Mouse (Mus musculus): ENCODE measurements around the gene Rbms1. TPM values are rescaled to one million over a fixed set of nuclear protein-coding genes. Genes with fewer than 3 reads are reported as not detected.

Rbms1 gene
- total RNA-seq, 4 experiments from 2014 or later, result 12.5 to 16.6 (median 13.3) TPM

DNA sequence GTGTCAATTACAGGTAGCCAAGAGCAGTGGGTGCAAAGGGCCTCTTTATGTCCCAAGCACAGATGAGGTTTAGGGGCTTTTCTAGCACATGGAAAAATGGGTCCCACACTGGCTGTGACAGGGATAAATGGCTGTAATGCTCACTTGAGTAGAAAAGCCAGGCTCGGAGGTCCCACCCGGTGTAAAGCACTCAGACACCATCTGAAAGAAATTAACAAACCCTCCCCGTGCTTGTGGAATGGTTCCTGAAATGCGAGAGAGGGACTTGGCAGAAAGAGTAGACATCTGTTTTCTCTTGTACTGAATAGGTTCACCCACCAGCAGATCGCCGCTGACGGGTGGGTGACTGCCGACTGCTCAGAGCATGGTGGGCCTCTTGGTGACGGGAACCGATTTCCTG is 176.7 kb downstream of the Rbms1 start:
- DNase-seq (ENCODE audit: low spot score in 2 of 2), result peak in 1 of 2 experiments; percentile 7

DNA sequence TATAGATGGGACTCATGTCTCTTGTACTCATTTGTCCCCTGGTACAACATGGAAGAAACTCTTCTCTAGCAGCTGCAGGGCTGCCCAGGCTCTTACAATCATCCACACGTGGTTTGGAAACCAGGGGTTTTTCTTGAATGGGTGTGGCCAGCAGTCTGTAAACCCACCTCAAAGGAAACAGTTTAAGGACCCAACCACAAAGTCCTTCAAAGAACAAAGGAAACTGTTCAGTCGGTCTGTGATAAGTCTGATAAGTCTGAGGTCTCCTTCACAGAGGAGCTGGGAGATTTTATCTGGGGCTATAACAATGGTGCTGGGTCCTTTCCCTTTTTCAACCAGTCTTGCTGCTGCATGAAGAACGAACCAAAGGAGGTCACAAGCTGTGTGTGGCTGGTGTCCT is 188.5 kb downstream of the Rbms1 start:
- no peak for DNase-seq (ENCODE audit: low spot score in 2 of 2)

DNA sequence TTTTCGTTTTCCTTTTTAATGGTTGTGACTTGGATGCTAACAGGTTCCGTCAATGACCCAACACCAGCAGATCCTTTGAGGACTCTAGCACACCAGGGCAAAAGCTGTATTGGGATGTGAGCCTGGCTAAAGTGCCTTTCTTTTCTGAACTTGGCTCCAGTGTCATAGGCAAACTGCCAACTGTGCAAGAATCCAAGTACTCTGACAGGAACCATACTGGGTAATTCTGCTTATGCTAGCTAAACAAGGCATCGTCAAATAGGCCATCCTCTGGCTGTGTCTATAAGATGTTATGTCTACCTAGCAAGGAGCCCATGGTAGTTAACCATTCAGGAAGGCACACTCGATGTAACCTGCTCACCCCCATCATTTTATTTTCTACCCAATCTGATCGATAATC is 189.4 kb downstream of the Rbms1 start:
- DNase-seq (ENCODE audit: low spot score in 2 of 2), result no peak

DNA sequence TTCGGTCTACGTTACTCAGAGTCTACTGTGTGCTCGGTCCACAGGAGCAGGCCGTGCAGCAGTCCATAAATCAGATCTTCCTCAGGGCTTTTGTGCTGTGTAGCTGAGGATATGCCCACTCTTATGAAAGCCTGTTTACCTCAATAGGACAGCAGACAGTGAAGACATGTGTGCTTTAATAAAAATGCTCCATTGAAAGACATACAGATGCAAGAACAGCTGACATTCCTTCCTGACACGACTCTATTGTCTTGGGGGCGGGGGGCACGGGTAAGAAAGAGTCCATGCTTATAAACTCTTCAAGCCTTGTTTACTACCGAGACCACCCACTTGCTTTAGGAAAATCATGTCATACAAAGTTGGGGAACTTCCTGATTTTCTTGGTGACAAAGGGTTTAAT is 196.6 kb downstream of the Rbms1 start:
- DNase-seq (ENCODE audit: low spot score in 2 of 2), result no peak

DNA sequence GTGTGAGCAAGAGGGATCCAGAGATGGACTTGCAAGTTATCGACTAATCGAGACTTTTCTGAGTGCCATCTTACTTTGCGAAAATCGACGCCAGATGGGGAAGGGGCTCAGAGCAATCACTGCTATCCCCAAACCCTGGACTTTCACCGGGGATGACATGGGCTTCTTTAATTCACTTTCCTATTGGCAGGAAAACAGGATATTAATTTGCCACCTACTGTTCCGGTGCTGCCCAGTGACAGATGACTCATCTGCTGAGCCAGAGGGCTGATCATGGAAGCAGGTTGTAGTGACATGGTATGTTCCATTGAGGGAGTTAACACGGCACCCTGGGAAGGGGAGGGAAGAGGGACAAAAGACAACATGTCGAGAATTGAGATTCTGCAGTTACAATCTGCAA is 206.8 kb downstream of the Rbms1 start:
- no peak for DNase-seq (ENCODE audit: low spot score in 2 of 2)

DNA sequence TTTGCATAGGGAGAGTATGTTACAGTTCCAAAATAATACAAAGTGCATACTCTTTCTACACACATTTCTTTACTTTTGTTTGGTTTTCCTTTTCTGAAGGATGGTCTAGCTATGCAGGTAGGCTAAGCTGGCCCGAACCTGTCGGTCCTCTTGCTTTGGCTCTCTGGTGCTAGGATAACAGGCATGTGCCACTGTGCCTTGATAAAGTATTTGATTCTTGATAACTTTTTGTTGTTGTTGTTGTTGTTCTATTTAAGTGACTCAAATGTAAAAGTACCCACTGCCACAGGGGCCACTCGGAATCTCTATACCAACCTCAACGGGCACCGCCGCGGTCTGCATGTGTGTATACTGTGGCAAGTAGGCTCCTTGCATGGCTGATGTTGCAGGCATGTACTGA is 207.9 kb downstream of the Rbms1 start:
- no peak for DNase-seq (ENCODE audit: low spot score in 2 of 2)

DNA sequence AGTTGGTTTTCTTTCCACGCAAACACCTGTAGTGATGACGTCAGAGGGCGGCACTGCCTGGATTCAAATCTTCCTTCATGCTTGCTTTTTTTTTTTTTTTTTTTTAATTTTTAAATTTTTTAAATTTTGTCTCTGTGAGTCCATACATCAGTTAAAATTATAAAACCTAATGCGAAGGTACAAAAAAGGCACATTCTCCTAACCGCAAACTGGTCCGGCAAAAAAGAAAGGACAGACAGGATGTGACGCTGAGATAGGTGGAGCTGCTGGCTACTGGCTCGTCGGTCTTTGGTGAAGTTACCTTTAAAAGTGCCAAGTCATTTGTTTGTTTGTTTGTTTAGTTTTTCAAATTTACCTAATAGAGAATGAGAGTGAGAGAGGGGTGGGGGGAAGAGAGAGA is 211.7 kb downstream of the Rbms1 start:
- no peak for DNase-seq (ENCODE audit: low spot score in 2 of 2)

DNA sequence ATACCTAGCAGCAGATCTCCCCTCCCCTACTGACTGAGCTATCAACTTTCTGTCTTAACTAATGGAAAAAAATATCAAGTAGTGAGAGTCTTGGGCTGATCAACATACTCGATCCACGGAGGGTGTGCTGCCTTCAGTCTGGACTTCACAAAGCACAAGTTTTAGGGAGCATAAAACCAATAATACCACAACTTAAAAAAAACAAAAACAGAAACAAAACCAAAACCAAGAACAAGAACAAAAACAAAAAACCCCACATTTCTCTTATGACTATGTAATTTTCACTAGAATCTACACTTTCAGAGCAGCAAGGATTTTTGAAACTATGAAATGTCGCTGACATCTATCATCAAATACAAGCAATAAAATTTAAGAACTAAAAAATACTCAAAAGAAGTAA is 212.4 kb downstream of the Rbms1 start:
- DNase-seq (ENCODE audit: low spot score in 2 of 2), result no peak

DNA sequence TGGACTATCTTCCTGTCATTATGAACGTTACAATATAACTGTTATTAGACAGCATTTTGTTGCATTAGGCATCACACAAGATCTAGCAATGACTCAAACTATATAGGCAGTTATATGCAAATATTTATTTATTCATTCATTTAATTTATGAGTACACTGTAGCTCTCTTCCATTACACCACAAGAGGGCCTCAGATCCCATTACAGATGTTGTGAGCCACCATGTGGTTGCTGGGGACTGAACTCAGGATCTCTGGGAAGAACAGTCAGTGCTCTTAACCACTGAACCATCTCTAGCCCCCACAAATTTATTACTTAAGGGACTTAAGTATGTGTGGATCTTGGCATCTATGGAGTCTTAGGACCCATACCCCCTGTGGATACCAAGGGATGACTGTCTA is 214.4 kb downstream of the Rbms1 start:
- no peak for DNase-seq (ENCODE audit: low spot score in 2 of 2)

DNA sequence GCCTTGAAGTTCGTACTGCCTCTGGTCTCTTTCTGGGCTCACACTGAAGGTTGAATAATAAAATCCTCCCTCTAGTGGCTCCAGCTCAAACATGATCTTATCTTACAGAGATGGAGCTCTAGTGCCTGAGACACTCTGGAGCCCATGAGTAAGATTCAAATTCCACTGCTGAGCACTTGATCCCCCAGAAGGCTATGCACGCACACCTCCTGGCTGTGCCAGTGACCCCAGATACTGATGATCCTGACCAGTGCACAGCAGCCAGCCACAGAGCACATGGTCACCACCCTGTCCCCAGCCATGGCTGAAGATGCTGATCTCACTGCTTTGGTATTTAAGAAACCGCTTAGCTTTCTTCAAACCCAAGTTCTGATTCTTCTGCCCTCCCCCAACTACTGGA is 215.4 kb downstream of the Rbms1 start:
- DNase-seq (ENCODE audit: low spot score in 2 of 2), result no peak

DNA sequence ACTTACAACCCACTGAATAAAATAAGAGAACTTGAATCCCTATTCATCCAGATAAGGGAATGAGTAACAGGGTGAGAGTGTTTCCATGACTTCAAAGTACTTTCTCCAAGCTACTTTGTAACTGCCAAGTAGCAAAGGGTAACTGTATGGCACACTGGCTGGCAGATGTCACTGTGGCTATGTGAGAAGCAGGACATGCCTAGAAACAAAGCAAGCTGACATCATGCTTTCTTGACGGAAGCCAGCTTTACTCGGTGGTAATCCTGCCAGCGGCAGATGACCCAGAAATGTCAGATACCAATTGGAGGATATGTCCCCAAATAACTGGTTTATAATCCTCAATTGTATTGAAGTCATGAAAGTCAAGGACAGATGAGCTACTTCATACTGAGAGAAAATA is 218.3 kb downstream of the Rbms1 start:
- DNase-seq (ENCODE audit: low spot score in 2 of 2), result no peak

DNA sequence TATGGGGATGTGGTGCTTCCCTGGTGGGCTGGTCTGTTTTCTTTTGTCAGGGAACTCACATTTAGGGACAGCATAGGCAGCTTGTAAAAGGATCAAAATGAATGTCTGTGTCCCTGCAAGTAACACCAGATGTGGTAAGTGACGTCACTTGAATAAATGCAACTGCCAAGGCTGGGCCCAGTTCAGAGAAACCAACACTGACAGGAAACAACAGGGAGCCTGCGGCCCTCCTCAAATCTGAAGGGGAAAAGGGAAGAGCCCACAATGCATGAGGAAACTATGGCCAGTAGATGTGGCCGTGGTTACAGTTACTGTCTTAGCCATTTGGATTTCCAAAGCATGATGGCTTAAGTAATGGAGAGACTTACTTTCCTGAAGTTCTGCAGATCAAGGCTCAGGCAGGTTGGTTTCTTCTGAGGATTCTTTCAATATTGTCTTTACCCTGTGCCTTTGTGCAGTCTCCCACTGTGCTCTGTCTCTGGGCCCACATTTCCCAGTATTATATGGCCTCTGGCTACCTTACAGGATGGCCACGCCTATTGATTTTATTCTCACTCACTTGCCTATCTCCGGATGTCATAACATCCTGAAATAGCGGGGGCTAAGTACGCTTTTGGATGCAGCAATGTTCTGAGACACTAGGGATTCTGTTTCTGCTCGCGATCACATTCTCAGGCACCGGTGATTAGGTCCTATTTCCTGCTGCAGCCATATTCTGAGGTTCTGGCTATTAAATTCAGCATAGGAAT is 223.4 kb downstream of the Rbms1 start:
- no peak for DNase-seq (ENCODE audit: low spot score in 2 of 2)

DNA sequence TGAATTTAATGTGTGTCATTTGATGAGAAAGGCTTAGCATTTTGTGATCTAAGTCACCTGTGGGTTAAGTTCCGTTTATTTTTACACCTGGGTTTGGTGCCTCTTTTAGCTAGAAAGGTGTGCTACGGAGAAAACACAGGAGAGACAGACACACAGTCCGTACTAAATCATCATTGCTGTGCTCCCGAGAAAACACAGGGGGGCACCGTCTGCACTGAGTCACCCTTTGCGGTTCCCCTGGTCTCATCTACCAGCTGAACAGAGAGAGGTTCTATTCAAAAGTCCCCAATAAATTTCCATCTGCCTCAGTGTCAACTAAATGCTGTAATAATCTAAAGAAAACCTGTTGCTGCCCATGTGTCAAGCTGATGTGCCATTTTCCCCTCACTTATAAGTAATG is 232.1 kb downstream of the Rbms1 start:
- DNase-seq (ENCODE audit: low spot score in 2 of 2), result no peak

DNA sequence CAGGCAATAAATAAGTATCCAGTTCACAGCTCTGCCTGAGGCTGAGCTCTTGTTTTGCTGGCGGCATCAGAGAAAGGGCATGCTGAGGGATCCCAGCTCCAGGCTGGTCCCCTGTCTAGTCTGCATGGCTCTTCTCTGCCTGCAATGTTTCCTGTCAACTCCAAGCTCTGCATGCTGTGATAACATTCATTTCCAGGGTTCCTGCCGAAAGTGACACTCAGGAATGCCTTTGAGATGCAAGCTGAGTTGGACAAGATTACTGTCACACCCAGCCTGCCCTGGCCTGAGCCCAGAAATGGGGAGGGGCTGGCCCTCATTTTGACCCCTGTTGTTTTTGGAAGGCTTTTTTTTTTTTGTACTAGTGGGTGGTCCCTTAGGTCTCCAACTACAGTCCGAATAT is 233.0 kb downstream of the Rbms1 start:
- DNase-seq (ENCODE audit: low spot score in 2 of 2), result no peak

DNA sequence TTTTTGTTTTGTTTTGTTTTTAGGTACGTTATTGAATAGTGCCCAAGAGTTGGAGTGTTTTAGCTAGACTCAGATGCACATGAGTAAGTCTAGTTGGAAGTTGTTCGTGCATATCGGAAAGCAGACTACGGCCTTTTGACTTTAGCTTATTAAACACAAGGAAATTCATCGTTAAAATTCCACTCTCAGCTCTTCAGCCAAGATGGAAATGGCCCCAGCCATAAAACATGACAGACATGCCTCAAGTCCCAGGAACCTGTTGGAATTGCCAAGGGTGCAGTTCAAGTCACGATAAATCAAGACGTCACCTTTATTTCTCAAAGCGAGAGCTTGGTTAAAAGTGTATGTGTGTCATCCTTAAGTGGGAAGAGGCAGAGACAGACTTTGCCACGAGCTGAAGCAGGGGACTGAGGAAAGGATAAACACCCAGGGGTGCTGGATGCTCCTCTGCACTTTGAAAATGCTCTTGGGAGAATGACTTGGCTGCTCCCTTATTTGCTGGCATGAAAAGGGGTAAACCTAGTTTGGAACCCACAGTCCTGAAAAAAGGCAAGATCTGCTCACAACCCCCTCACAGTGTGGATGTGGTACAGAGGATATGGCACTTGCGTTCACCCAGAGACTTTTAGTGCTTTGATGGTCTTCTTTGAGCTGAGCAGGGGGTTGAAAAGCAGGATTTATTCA is 233.9 kb downstream of the Rbms1 start:
- no peak for DNase-seq (ENCODE audit: low spot score in 2 of 2)

DNA sequence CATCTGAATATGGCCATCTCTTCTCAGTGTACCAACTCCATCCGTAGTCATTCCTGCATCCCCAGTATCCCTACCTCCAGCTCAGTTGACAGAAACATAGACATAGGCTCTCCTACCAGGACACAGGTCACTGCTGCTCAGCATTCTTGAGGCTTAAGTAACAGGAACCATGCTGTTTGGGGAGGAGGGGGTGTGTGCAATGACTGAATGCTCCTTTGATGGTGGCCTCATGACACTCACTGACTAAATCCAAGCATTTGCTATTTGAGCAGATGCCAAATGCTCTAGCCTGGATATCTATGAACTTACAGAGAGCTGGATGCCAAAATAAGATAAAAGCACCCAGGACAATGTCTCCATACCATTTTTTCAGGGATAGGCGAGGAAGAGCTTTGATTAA is 238.3 kb downstream of the Rbms1 start:
- DNase-seq (ENCODE audit: low spot score in 2 of 2), result no peak

DNA sequence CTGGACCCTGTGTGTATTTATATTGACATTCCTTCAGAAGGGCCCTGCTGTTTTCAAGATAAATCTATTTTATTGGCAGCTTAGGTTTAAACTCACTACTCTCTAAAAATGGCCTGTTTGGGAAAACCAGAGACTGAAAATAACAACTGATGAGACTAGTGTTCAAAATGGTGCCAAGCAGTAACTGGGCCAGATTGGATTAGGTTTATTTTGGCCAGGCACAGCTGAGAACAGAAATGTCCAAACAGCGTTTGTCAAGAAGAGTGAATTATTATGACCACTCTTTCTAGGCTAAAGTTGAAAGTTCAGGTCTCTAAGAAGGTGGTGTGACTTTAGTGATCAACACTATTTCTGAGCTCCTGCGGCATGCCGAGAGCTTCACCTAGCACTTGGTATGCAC is 240.0 kb downstream of the Rbms1 start:
- no peak for DNase-seq (ENCODE audit: low spot score in 2 of 2)

DNA sequence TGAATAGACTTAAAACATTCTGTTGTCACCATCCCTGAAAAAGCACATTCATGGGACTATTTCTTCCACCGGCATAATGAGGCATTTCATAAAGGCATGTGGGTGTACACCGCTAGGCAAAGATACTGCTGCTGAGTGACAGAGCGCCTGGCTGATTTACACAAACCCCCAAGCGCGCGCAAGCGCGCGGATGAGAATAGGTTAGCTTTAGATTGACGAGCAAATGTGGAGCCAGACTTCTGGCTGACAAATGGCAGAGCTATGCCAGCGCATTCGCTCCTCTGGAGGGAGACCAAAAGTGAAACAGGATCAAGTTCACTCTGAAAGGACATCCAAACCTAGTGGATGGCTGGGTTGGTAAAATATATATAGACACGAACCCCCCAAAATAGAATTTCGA is 240.5 kb downstream of the Rbms1 start, which contains the start of gene Itgb6:
Gene Itgb6, minus strand, starts transcription at position 130 of the 400 bp plus-strand sequence.
- DNase-seq (ENCODE audit: low spot score in 2 of 2), result peak; percentile 52 to 54

DNA sequence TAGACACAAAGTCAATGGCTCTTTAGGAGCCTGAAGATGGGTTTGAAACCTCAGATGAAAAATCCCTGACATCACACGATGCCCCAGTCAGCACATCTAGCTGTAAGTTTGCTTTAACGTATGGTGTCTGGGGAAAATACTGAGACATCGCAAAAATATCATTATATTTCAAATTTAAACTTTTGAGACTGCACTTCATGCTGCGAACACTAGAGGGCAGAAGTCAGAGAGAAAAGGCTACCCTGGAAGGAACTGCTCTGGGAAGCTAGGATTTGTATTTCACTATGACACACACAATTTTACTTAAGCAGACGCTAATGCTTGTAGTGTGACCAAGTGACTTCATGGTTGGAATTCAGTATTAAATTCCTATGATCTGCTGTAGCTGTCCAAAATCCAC is 242.1 kb downstream of the Rbms1 start:
- DNase-seq (ENCODE audit: low spot score in 2 of 2), result no peak

DNA sequence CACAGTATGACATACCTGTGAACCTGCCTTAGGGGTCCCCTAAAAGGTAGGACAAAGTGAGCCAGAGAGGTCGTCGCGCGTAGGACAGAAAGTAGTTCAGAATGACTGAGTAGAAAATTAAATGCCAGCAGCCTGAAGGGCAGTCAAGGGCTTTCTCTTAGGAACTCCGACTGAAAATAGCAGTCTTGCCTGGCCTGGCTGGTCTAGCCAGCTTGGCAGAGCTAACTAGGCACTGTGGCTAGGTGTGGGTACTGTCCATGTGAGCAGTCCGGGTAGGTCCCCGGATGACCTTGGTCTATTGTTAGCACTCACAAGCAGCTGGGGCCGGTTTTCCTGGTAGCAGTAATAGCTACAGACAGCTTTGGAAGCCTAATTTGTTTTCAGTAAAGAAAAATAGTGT is 242.8 kb downstream of the Rbms1 start:
- no peak for DNase-seq (ENCODE audit: low spot score in 2 of 2)

DNA sequence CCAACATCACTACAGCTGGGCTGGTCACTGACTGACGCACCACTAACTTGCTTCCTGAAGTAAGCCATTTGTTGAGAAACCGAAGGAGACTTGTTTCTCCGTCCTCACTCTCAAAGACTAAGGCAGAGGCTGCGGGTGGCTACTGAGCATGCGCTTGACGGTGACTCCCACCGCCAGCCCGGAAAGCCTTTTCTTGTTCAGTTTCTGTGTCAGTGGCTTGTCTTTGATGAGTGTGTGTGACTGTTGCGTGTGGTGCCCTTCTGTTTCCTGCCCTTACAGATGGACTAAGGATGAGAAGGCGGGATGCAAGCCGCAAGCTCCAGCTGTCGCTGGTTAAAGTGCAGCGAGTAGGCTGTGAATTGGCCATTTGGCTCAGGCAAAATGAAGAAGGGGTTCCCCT is 245.6 kb downstream of the Rbms1 start:
- peak; percentile 20 to 25 for DNase-seq (ENCODE audit: low spot score in 2 of 2)

DNA sequence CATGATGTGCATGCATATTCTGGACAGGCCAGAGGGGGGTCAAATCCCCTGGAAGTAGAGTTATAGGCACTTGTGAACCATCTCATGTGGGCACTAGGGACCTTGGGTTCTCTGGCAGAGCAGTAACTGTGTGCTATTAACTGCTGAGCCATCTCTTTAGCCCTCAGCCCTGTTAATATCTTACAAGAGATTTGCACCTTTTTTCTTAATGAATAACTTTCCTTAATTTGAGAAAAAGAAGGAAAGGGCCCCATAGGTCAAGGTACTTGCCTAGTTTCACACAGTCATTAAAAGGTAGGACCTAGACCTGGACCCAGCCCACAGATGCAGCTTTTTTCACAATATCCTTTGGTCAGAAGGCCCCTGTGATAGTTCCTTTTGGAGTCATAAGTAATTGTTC is 246.4 kb downstream of the Rbms1 start:
- DNase-seq (ENCODE audit: low spot score in 2 of 2), result no peak

DNA sequence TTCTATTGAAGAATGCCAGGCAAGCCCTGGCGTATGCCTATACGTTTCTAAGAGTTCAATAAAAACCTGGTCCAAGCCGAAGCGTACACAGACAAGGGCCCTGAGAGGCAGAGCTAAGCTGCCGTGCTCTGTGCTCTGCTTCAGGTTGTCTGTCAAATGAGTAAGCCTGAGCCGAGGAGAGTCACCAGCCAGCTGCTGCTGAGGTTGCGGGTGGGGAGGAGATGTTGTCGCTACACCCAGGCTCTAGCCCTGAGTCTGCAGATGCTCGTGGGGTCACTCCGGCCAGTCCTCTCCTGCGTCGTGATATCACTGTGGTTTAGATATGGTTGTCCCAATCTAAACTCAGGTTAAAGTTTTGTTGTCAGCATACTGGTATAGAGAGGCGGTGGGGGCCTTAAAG is 247.2 kb downstream of the Rbms1 start:
- DNase-seq (ENCODE audit: low spot score in 2 of 2), result no peak
